Mouse (Mus musculus) kidney, embryonic 14.5 days (tissue): ENCODE results near the gene Mdm2. TPM values are rescaled to one million over a fixed set of nuclear protein-coding genes. Genes with fewer than 3 reads are reported as not detected.

Experiments
- ATAC-seq: fragments of 200-750 bp; cut with Nextera tagmentation; 2 replicates; pipeline ENCODE4 v1.8.0; 2017; ENCODE audit warnings: moderate number of reproducible peaks, mild to moderate bottlenecking, moderate TSS enrichment, moderate library complexity; ENCODE audit not compliant: low FRiP score, low TSS enrichment
- H3K27ac ChIP-seq: fragments of 300-500 bp; sonication (generic); 2 replicates; pipeline ENCODE4 v1.5.1; 2014; ENCODE audit warnings: low read depth, mild to moderate bottlenecking, low read length, moderate library complexity, mixed read lengths
- H3K27me3 ChIP-seq: fragments of 300-500 bp; sonication (generic); 2 replicates; pipeline ENCODE4 v1.6.1; 2014; ENCODE audit warnings: mild to moderate bottlenecking, low read length; ENCODE audit not compliant: control insufficient read depth, insufficient read depth
- H3K36me3 ChIP-seq: fragments of 300-500 bp; sonication (generic); 2 replicates; pipeline ENCODE4 v1.6.1; 2014; ENCODE audit warnings: low read length, mixed read lengths; ENCODE audit not compliant: control insufficient read depth, insufficient read depth
- H3K4me1 ChIP-seq: fragments of 300-500 bp; sonication (generic); 2 replicates; pipeline ENCODE4 v1.6.1; 2014; ENCODE audit warnings: low read length, mixed read lengths; ENCODE audit not compliant: control insufficient read depth, insufficient read depth
- H3K4me2 ChIP-seq: fragments of 300-500 bp; sonication (generic); replicated peaks from 2 replicates; pipeline ENCODE4 v1.6.1; 2014; ENCODE audit warnings: low read depth, mild to moderate bottlenecking, low read length
- H3K4me3 ChIP-seq: fragments of 300-500 bp; sonication (generic); 2 replicates; pipeline ENCODE4 v1.5.1; 2014; ENCODE audit warnings: mild to moderate bottlenecking, low read length
- H3K9ac ChIP-seq: fragments of 300-500 bp; sonication (generic); 2 replicates; pipeline ENCODE4 v1.6.1; 2014; ENCODE audit warnings: low read depth, mild to moderate bottlenecking, low read length, moderate library complexity
- H3K9me3 ChIP-seq: fragments of 300-500 bp; sonication (generic); 2 replicates; pipeline ENCODE4 v1.6.1; 2016; ENCODE audit warnings: low read length; ENCODE audit not compliant: control insufficient read depth
- WGBS: fragments of 180-500 bp; shearing (Covaris S2); extraction: QIAGEN DNeasy Blood & Tissue Kit; methylation state at CpG from one replicate; pipeline ENCODE4 v1.1.7; 2014; 5-methylcytosine and 5-hydroxymethylcytosine counted together
- polyA plus RNA-seq: library from polyadenylated mRNA; unstranded; fragments of >200 nt; fragmentation: Nextera tagmentation; extraction: Ambion mirVana; gene quantifications from 2 replicates; pipeline ENCODE4 v1.2.1, GENCODE M21; 2014

The Mdm2 gene
- polyA plus RNA-seq, 1 experiment from 2014 or later: 65.6 TPM

DNA sequence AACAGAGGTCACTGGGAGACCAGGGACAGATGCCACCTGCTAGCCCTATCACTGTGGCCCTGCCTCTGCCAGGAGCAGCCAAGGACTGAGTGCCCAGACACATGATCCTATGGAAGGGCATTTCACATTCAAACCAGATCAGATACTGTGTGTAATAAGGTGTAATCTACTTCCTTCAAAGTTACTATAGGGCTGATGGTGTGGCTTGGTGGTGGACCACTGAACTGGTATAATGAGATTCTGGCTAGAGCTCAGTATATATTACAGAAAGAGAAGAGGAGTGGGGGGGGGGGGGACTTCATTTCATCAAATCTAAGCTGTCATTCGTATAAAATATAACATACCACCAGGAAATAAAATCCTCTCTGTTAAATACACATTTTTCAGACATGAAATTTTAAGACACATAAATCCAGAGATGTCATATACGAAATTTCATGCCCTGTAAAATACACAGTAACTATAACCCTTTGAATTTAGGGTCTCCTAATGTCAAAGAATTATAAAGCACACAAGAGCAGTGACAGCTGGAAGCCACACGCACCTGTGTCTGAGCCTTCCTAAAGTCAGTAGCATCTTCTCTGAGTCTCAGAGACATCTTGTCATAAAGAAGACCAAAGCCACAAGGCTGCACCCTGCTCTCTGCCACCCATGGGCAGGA, 36.1 kb downstream of the Mdm2 start:
- Histone ChIP-seq H3K4me1 (no peaks in the 10 kb centered on the region), H3K27ac (no peak overlapping the region), H3K9ac (no peak overlapping the region), H3K4me3 (no peak overlapping the region), H3K4me2 (no peak overlapping the region), H3K9me3 (no peaks in the 10 kb centered on the region), H3K27me3 (no peaks in the 10 kb centered on the region), H3K36me3 (no peaks in the 10 kb centered on the region)
- WGBS: 76% methylated on average over 3 of the region's 3 CpGs
- ATAC-seq: no peak

DNA sequence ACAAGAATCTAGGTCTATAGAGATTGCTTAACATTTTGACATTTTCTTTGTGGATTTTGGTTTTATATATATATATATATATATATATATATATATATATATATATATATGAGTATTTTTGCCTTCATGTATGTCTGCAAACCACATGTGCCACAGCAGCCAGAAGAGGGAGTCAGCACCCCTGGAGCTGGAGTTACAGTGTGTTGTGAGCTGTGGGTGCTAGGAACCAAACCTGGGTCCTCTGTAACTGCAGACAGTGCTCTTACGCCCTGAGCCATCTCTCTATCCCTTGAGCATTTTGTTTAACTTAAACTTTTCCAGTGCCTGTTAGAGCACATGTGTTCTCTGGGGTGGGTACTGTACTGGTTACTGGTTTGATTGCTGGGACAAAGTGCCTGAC, 36.6 kb downstream of the Mdm2 start:
- Histone ChIP-seq H3K4me1 (no peaks in the 10 kb centered on the region), H3K4me3 (no peak overlapping the region), H3K9ac (no peak overlapping the region), H3K36me3 (no peaks in the 10 kb centered on the region), H3K27me3 (no peaks in the 10 kb centered on the region), H3K27ac (no peak overlapping the region), H3K9me3 (no peaks in the 10 kb centered on the region), H3K4me2 (no peak overlapping the region)
- 95% methylated on average over 1 of the region's 1 CpGs for WGBS
- ATAC-seq: no peak

DNA sequence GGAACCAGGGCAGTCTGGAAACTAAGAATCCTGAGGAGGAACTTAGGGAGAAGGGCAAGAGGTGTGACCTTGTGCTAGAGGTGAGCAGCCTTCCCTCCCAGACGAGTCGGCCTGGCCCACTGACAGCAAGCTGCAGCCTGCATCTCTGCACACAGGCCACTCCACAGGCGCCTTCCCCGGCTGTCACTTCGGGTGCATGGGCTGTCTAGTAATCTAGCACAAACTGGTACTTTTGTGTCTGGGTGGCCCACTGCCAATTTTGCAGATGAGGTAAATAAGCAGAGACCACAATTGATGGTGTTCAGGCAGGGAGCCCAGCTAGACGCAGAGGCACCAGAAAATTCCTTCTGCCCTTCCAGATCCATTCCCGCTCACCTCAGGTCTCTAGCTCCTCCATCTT, 37.9 kb downstream of the Mdm2 start:
- Histone ChIP-seq H3K4me1 (no peaks in the 10 kb centered on the region), H3K27me3 (no peaks in the 10 kb centered on the region), H3K4me2 (no peak overlapping the region), H3K27ac (no peak overlapping the region), H3K4me3 (no peak overlapping the region), H3K9me3 (no peaks in the 10 kb centered on the region), H3K36me3 (no peaks in the 10 kb centered on the region), H3K9ac (no peak overlapping the region)
- ATAC-seq: no peak
- 66% methylated on average over 7 of the region's 7 CpGs for WGBS

DNA sequence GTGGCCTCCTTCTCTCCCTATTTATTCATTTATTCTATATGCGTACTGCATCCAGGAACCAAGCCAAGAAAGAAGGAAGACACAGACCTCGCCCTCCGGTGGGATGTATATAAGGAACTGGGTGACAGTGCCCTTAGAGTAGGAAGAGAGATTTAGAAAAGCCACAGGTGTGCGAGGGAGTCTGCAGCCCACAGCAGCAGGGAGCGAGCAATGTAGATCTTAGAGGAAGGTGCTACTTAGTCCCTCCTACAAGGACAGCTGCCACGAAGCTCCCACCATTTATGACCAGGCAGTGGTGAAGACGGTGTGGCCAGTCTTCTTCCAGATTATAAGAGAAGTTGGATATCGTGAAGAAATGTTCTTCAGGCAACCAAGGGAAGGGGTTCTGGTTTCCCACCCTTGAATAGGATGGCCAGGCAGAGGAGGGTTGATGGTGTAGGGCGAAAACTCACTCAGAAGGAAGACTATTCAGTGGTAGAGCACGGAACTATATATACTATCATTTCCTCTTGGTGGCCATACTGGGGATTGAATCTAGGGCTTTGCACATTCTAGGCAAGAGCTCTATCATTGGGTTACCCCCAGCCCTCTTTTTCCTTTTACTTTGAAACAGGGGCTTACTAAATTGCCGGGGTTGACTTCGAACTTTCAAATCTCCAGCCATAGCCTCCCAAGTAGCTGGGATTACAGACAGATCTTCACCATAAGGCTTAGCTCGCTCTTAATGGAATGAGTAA, 38.5 kb downstream of the Mdm2 start:
- Histone ChIP-seq H3K4me3 (no peak overlapping the region), H3K4me2 (no peak overlapping the region), H3K9ac (no peak overlapping the region), H3K9me3 (no peaks in the 10 kb centered on the region), H3K4me1 (no peaks in the 10 kb centered on the region), H3K36me3 (no peaks in the 10 kb centered on the region), H3K27me3 (no peaks in the 10 kb centered on the region), H3K27ac (no peak overlapping the region)
- 84% methylated on average over 13 of the region's 13 CpGs for WGBS
- ATAC-seq: no peak

DNA sequence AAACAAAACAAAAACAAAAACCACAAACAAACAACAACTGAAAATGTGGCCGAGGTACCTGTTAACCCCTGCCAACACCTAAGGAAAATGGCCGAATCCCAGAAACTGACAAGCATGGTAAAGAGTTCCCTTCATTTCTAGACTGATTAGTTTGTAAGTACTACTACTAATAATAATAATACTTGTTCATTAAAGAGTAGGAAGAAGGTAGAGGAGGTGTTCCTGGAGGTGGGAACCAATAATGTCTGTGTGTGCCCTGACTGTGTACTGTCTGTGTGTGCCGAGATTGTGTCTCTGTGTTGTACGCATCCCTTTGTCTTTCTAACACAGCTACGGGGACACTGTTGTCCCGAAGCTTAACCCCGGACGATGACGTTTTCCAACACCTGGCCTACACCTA, 39.3 kb downstream of the Mdm2 start:
- no peak for ATAC-seq
- H3K27me3 ChIP-seq: no peaks in the 10 kb centered on the region
- no peaks in the 10 kb centered on the region for H3K36me3 ChIP-seq
- no peak overlapping the region for H3K9ac ChIP-seq
- no peaks in the 10 kb centered on the region for H3K9me3 ChIP-seq
- H3K4me2 ChIP-seq: no peak overlapping the region
- 91% methylated on average over 9 of the region's 9 CpGs for WGBS
- H3K4me1 ChIP-seq: no peaks in the 10 kb centered on the region
- H3K4me3 ChIP-seq: no peak overlapping the region
- H3K27ac ChIP-seq: no peak overlapping the region

DNA sequence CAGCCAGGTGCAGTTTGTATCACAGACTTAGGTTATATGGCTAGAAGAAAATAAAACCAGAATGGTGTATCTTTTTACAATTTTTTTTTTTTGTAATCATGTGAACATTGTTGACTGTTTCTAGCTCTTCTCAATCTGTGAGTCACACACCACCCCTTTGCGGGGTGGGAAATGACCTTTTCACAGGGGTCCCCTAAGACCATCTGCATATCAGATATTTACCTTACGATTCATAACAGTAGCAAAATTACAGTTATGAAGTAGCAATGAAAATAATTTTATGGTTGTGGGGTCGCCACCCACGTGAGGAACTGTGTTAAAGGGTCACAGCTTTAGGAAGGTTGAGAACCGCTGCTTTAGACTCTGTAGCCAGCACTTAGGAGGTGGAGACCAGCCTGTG, 39.8 kb downstream of the Mdm2 start:
- Histone ChIP-seq H3K4me2 (no peak overlapping the region), H3K9me3 (no peaks in the 10 kb centered on the region), H3K4me3 (no peak overlapping the region), H3K27ac (no peak overlapping the region), H3K27me3 (no peaks in the 10 kb centered on the region), H3K36me3 (no peaks in the 10 kb centered on the region), H3K4me1 (no peaks in the 10 kb centered on the region), H3K9ac (no peak overlapping the region)
- 80% methylated on average over 5 of the region's 5 CpGs for WGBS
- ATAC-seq: no peak

DNA sequence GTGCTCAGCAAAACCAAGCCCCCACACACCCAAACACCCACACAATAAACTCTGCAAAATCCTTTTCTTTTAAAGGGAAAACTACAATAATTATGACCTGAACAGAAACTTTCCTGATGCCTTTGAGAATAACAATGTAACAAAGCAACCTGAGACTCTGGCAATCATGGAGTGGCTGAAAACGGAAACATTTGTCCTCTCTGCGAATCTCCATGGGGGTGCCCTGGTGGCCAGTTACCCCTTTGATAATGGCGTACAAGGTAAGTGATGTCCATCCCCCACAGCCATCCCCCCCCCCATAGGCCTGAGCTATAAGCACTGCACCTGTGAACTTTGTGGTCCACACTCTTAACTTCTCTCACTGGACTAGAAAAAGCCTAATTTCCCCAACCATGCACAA, 40.5 kb downstream of the Mdm2 start:
- WGBS: 51% methylated on average over 3 of the region's 3 CpGs
- Histone ChIP-seq H3K4me3 (no peak overlapping the region), H3K9ac (no peak overlapping the region), H3K9me3 (no peaks in the 10 kb centered on the region), H3K27me3 (no peaks in the 10 kb centered on the region), H3K36me3 (no peaks in the 10 kb centered on the region), H3K4me2 (no peak overlapping the region), H3K27ac (no peak overlapping the region), H3K4me1 (no peaks in the 10 kb centered on the region)
- no peak for ATAC-seq

DNA sequence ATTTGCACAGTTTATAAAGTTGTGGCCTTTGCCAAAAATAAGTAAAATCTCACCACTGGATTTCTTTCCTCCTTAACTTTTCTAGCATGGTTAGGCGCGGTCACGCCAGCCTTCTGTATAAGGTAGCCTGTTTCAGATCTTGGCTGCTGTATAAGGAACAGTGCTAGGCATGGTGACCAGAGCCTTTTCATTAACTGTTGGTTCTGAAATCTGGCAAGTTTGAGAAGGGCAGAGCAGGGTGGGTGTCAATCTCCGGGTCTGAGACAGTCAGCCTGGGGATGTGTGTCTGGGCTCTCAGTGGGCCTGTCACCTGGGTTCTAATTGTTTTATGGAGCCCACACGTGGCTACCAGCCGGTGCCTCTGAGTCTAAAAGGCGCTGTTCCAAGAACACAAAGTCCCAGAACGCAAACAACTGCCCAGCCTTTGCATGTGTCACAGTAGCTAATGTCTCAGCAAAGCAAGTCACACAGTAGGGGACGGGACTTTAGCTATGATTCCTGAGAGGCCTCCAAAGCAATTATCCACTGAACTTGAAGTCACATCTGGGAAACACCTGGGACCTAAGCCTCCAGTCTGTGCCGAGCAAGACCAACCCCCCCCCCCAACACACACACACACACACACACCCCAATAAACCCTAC, 41.0 kb downstream of the Mdm2 start:
- ATAC-seq: no peak
- H3K4me2 ChIP-seq: no peak overlapping the region
- no peak overlapping the region for H3K9ac ChIP-seq
- no peaks in the 10 kb centered on the region for H3K4me1 ChIP-seq
- no peaks in the 10 kb centered on the region for H3K27me3 ChIP-seq
- 40% methylated on average over 10 of the region's 10 CpGs for WGBS
- no peak overlapping the region for H3K27ac ChIP-seq
- no peaks in the 10 kb centered on the region for H3K36me3 ChIP-seq
- no peaks in the 10 kb centered on the region for H3K9me3 ChIP-seq
- no peak overlapping the region for H3K4me3 ChIP-seq
